Mouse (Mus musculus) liver, embryonic 15.5 days (tissue): ENCODE measurements around the gene Tmcc3. TPM values are rescaled to one million over a fixed set of nuclear protein-coding genes. Genes with fewer than 3 reads are reported as not detected.
"Not testable (repeated sequence)": the region's sequence is repeated elsewhere in the genome, so short reads cannot be mapped to it uniquely, and the experiment has no call there.

Experiments used
- ATAC-seq: fragments of 200-750 bp; cut with Nextera tagmentation; 2 replicates; pipeline ENCODE4 v1.8.0; 2017; ENCODE audit warnings: moderate number of reproducible peaks, mild to moderate bottlenecking, moderate library complexity; ENCODE audit not compliant: insufficient read depth
- H3K27ac ChIP-seq: fragments of 300-500 bp; sonication (generic); replicated peaks from 2 replicates; pipeline ENCODE4 v1.5.1; 2015; ENCODE audit warnings: mild to moderate bottlenecking, inconsistent platforms
- H3K27me3 ChIP-seq: fragments of 300-500 bp; sonication (generic); 2 replicates; pipeline ENCODE4 v1.6.1; 2015; ENCODE audit warnings: mild to moderate bottlenecking, inconsistent platforms
- H3K36me3 ChIP-seq: fragments of 300-500 bp; sonication (generic); replicated peaks from 2 replicates; pipeline ENCODE4 v1.6.1; 2015; ENCODE audit warnings: moderate library complexity, mild to moderate bottlenecking, inconsistent platforms
- H3K4me1 ChIP-seq: fragments of 300-500 bp; sonication (generic); replicated peaks from 2 replicates; pipeline ENCODE4 v1.6.1; 2015; ENCODE audit warnings: inconsistent platforms
- H3K4me2 ChIP-seq: fragments of 300-500 bp; sonication (generic); 2 replicates; pipeline ENCODE4 v1.6.1; 2015; ENCODE audit warnings: moderate library complexity, mild to moderate bottlenecking, inconsistent platforms
- H3K4me3 ChIP-seq: fragments of 300-500 bp; sonication (generic); replicated peaks from 2 replicates; pipeline ENCODE4 v1.5.1; 2015; ENCODE audit warnings: mild to moderate bottlenecking, inconsistent platforms
- H3K9ac ChIP-seq: fragments of 300-500 bp; sonication (generic); 2 replicates; pipeline ENCODE4 v1.6.1; 2015; ENCODE audit warnings: moderate library complexity, mild to moderate bottlenecking, inconsistent platforms
- H3K9me3 ChIP-seq: fragments of 300-500 bp; sonication (generic); replicated peaks from 2 replicates; pipeline ENCODE4 v1.6.1; 2016; ENCODE audit warnings: inconsistent platforms
- WGBS: fragments of 180-500 bp; shearing (Covaris S2); methylation state at CpG from one replicate; pipeline ENCODE4 v1.1.7; 2015; ENCODE audit warnings: mixed read lengths; ENCODE audit not compliant: insufficient replicate concordance; 5-methylcytosine and 5-hydroxymethylcytosine counted together
- polyA plus RNA-seq: library from polyadenylated mRNA; unstranded; fragments of >200 nt; fragmentation: Nextera tagmentation; extraction: Ambion mirVana; gene quantifications from 2 replicates; pipeline ENCODE4 v1.2.1, GENCODE M21; 2015

Gene Tmcc3
- polyA plus RNA-seq, 1 experiment from 2014 or later: 3.4 TPM

DNA sequence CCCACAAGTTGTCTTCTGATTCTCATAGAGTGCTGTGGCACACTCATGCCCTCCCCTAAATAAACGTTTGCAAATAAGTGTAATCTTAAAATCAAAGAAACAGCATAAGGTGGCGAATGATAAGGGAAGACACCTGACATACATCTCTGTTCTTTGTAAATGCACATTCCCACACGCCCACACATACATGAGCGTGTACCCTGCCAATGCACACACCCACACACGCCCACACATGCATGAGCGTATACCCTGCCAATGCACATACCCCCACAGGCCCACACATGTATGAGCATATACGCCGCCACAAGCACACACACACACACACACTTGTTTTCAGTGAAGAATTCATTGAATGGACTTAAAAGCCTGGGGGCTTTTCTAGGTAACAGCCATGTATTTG is 211.5 kb downstream of the Tmcc3 start:
- no peaks in the 10 kb centered on the region for H3K36me3 ChIP-seq
- H3K9me3 ChIP-seq: no peaks in the 10 kb centered on the region
- WGBS: 54% methylated on average over 8 of the region's 8 CpGs
- no peak overlapping the region for H3K9ac ChIP-seq
- H3K27ac ChIP-seq: no peak overlapping the region
- no peak overlapping the region for H3K4me2 ChIP-seq
- no peak for ATAC-seq
- H3K4me1 ChIP-seq: peaks cover 74% of the 10 kb centered on the region
- no peak overlapping the region for H3K4me3 ChIP-seq
- H3K27me3 ChIP-seq: peaks cover 7% of the 10 kb centered on the region; the same call in 1 of the 2 replicates

GRCm38 (mm10) chr10:94523711-94524156 is 212.0 kb downstream of the Tmcc3 start:
- 40% methylated on average over 18 of the region's 18 CpGs for WGBS
- H3K4me2 ChIP-seq: no peak overlapping the region
- 0 out of 2 replicates have a peak, but pooled peaks cover 2% of the 10 kb centered on the region for H3K27me3 ChIP-seq
- H3K27ac ChIP-seq: no peak overlapping the region
- no peaks in the 10 kb centered on the region for H3K9me3 ChIP-seq
- no peak for ATAC-seq
- no peak overlapping the region for H3K9ac ChIP-seq
- H3K4me3 ChIP-seq: no peak overlapping the region
- H3K4me1 ChIP-seq: peaks cover 74% of the 10 kb centered on the region
- H3K36me3 ChIP-seq: no peaks in the 10 kb centered on the region

DNA sequence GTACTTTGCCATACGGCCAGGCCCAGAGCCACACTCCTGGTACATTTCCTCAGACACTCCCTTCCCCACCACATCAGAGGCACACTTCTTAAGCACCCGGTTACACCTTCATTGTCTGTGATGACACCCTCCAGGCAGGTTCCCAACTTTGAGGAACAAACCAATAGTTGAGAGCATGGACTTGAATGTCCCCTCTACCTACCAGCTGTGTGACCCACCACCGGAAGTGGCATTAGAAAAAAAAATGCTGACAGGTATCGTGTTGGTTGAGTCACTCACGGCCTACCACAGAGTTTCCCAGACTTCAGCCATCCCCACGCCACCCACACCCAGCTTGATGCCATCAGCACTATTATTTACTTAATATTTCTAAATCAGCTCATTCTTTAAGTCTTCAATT is 213.2 kb downstream of the Tmcc3 start:
- H3K36me3 ChIP-seq: no peaks in the 10 kb centered on the region
- no peak overlapping the region for H3K9ac ChIP-seq
- no peaks in the 10 kb centered on the region for H3K27me3 ChIP-seq
- WGBS: 61% methylated on average over 6 of the region's 6 CpGs
- H3K4me2 ChIP-seq: no peak overlapping the region
- H3K4me1 ChIP-seq: peaks cover 78% of the 10 kb centered on the region
- H3K4me3 ChIP-seq: no peak overlapping the region
- ATAC-seq: no peak
- no peak overlapping the region for H3K27ac ChIP-seq
- H3K9me3 ChIP-seq: no peaks in the 10 kb centered on the region

- no peak overlapping the region for H3K4me3 ChIP-seq
- peaks cover 71% of the 10 kb centered on the region for H3K4me1 ChIP-seq
- no peak for ATAC-seq
- no peak overlapping the region for H3K9ac ChIP-seq
- H3K27ac ChIP-seq: peak overlapping the region; percentile 24
- H3K9me3 ChIP-seq: no peaks in the 10 kb centered on the region
- no peaks in the 10 kb centered on the region for H3K27me3 ChIP-seq
- 68% methylated on average over 7 of the region's 7 CpGs for WGBS
- H3K36me3 ChIP-seq: no peaks in the 10 kb centered on the region
- no peak overlapping the region; the same call in 1 of the 2 replicates for H3K4me2 ChIP-seq
Observed at GRCm38 (mm10) chr10:94525784-94526183, 214.0 kb downstream of the Tmcc3 start.

GRCm38 (mm10) chr10:94526834-94527233 is 215.1 kb downstream of the Tmcc3 start:
- Histone ChIP-seq H3K27me3 (no peaks in the 10 kb centered on the region), H3K27ac (peak overlapping the region; percentile 56; the same call in 1 of the 2 replicates), H3K4me2 (peak overlapping the region; percentile 21), H3K4me3 (no peak overlapping the region), H3K9ac (no peak overlapping the region), H3K36me3 (no peaks in the 10 kb centered on the region), H3K9me3 (no peaks in the 10 kb centered on the region), H3K4me1 (peaks cover 61% of the 10 kb centered on the region)
- WGBS: 65% methylated on average over 8 of the region's 8 CpGs
- peak; percentile 3; the same call in 1 of the 2 replicates for ATAC-seq

DNA sequence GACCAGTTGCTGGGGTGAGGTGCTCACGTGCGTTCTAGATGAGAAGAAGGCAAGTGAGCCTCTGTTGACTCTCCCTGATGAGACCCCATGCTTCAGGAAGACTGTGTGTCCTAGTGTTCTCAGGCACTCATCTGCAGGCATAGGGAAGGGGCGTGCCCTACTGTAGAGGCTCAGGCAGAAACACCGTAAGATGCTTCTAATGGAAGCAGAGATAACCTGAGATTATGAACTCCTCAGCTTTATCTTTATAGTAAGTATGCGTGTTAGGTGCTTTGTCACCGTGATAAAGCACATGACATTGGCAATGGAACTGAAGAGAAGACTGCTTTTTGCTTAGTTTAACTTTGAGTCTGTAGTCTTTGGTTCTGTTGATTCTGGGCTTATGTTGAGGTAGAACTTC is 215.5 kb downstream of the Tmcc3 start:
- Histone ChIP-seq H3K9ac (no peak overlapping the region), H3K27ac (peak overlapping the region; percentile 56), H3K27me3 (no peaks in the 10 kb centered on the region; the same call in 1 of the 2 replicates), H3K4me1 (peaks cover 60% of the 10 kb centered on the region), H3K4me3 (no peak overlapping the region), H3K4me2 (peak overlapping the region; percentile 21), H3K36me3 (no peaks in the 10 kb centered on the region), H3K9me3 (no peaks in the 10 kb centered on the region)
- peak; percentile 81 for ATAC-seq
- whole genome bisulfite sequencing: 31% methylated on average over 6 of the region's 6 CpGs

DNA sequence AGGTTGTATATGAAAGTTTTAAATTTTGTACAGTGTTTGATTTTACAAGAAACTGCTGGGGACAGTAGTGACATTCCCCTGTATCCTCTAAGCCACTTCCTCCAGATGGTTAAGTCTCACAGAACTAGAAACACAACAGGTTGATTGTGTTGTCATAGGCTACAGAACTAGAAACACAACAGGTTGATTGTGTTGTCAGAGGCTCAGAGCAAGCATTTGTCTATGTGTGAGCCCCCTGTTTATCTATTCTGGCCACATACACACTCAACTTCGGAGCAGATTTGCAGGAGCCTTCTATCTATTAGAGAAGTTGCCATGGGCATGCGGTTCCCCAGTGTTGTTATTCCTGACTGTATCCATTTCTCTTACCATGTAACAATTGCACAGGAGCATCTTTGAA is 218.3 kb downstream of the Tmcc3 start:
- WGBS: 55% methylated on average over 2 of the region's 2 CpGs
- Histone ChIP-seq H3K27me3 (no peaks in the 10 kb centered on the region; the same call in 1 of the 2 replicates), H3K9ac (no peak overlapping the region), H3K36me3 (no peaks in the 10 kb centered on the region), H3K4me1 (peaks cover 41% of the 10 kb centered on the region), H3K4me2 (no peak overlapping the region), H3K4me3 (no peak overlapping the region), H3K9me3 (no peaks in the 10 kb centered on the region), H3K27ac (no peak overlapping the region)
- ATAC-seq: no peak

GRCm38 (mm10) chr10:94531482-94531881 is 219.7 kb downstream of the Tmcc3 start:
- no peaks in the 10 kb centered on the region for H3K36me3 ChIP-seq
- H3K4me1 ChIP-seq: peaks cover 28% of the 10 kb centered on the region
- no peak overlapping the region for H3K4me3 ChIP-seq
- H3K4me2 ChIP-seq: no peak overlapping the region
- H3K9ac ChIP-seq: no peak overlapping the region
- H3K27me3 ChIP-seq: no peaks in the 10 kb centered on the region; the same call in 1 of the 2 replicates
- H3K27ac ChIP-seq: no peak overlapping the region
- no peak for ATAC-seq
- H3K9me3 ChIP-seq: no peaks in the 10 kb centered on the region

DNA sequence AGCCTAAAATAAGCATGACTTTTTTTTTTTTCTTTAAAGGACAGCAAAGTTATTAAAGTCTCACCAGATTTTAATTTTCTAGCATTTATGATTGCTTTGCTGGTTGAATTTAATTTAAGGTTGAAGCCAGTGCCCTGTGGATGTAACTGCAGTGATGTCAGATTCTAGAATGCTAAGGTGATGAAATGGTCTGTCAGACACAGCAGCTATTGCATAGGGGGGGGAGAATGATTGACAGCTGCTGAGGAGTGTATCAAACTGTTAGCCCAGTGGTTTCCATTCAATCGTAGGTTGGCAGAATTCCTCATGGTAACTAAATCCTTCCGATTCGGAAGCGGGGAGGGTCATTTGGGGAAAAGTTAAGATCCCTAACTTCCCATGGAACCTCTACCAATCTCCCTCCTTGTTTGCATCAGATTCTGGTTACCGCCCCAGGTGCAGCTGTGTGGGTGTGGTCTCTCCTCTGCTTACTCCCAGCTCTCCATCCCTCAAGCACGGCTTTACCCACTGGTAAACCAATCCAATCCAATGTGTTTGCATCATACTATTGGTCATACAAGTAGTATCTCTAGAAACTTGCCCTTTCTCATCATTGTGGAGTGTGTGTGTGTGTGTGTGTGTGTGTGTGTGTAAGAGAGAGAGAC is 221.5 kb downstream of the Tmcc3 start:
- Histone ChIP-seq H3K4me1 (peaks cover 11% of the 10 kb centered on the region), H3K27me3 (no peaks in the 10 kb centered on the region; the same call in 1 of the 2 replicates), H3K9me3 (no peaks in the 10 kb centered on the region), H3K4me3 (no peak overlapping the region), H3K36me3 (no peaks in the 10 kb centered on the region), H3K9ac (no peak overlapping the region), H3K4me2 (no peak overlapping the region), H3K27ac (no peak overlapping the region)
- WGBS: 57% methylated on average over 6 of the region's 6 CpGs
- ATAC-seq: no peak

GRCm38 (mm10) chr10:94538623-94539022 is 226.9 kb downstream of the Tmcc3 start:
- not testable (repeated sequence) for H3K4me1 ChIP-seq, H3K27me3 ChIP-seq, H3K4me3 ChIP-seq, ATAC-seq, H3K27ac ChIP-seq, H3K9ac ChIP-seq, H3K4me2 ChIP-seq, H3K9me3 ChIP-seq, H3K36me3 ChIP-seq
- 68% methylated on average over 2 of the region's 2 CpGs for WGBS

DNA sequence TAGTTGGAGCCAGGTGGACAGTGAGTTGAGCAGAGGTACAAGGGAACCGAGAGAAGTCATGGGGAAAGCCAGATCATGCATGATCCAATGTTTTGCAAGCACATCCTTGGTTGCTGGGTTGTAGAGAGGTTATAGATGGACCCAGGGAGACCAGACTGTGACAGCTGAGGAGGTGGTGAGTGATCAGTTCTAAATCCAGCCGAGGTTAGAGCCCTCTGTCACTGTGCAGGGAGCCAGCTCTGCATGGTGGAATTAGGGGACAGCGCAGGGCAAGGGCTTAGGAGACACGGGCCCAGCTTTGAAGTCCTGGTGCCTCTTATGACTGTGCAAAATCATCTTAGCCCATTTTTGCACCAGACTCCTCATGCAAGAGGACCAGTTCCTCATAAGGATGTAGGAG is 228.5 kb downstream of the Tmcc3 start:
- peaks cover 11% of the 10 kb centered on the region for H3K4me1 ChIP-seq

DNA sequence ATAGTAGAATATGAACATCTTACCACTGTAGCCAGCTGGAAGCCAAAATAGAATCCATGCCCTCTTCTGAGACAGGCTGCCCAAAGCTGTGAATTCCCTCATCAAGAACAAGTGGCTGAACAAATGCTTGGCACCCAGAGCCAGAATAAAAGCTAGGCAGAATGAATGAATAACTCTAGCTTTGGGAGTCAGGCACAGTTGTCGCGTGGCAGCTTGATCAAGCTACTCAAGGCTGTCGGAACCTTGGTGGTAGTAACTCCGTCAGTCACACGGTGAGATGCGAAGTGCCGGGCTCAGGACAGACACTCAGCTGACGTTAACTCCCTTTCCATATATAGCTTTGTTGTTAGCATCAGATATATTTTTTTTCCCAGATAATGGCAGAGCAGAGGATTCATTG is 232.2 kb downstream of the Tmcc3 start:
- Histone ChIP-seq H3K4me2 (no peak overlapping the region), H3K36me3 (no peaks in the 10 kb centered on the region), H3K9ac (no peak overlapping the region), H3K4me1 (peaks cover 33% of the 10 kb centered on the region), H3K27ac (no peak overlapping the region), H3K4me3 (no peak overlapping the region), H3K27me3 (no peaks in the 10 kb centered on the region), H3K9me3 (peaks cover 4% of the 10 kb centered on the region; the same call in 1 of the 2 replicates)
- ATAC-seq: no peak
- WGBS: 53% methylated on average over 8 of the region's 8 CpGs

More for the DNA sequence above, 228.5 kb downstream of the Tmcc3 start:
- H3K4me2 ChIP-seq: no peak overlapping the region
- no peak overlapping the region for H3K9ac ChIP-seq
- no peak for ATAC-seq
- H3K27me3 ChIP-seq: no peaks in the 10 kb centered on the region
- no peaks in the 10 kb centered on the region for H3K36me3 ChIP-seq
- no peak overlapping the region for H3K27ac ChIP-seq
- 59% methylated on average over 4 of the region's 4 CpGs for WGBS
- no peak overlapping the region for H3K4me3 ChIP-seq
- H3K9me3 ChIP-seq: peaks cover 4% of the 10 kb centered on the region; the same call in 1 of the 2 replicates
